Mouse (Mus musculus): ENCODE measurements around the gene Rbpjl. TPM values are rescaled to one million over a fixed set of nuclear protein-coding genes. Genes with fewer than 3 reads are reported as not detected.

Rbpjl gene
- polyA plus RNA-seq, 1 experiment from 2014 or later, result not detected

DNA sequence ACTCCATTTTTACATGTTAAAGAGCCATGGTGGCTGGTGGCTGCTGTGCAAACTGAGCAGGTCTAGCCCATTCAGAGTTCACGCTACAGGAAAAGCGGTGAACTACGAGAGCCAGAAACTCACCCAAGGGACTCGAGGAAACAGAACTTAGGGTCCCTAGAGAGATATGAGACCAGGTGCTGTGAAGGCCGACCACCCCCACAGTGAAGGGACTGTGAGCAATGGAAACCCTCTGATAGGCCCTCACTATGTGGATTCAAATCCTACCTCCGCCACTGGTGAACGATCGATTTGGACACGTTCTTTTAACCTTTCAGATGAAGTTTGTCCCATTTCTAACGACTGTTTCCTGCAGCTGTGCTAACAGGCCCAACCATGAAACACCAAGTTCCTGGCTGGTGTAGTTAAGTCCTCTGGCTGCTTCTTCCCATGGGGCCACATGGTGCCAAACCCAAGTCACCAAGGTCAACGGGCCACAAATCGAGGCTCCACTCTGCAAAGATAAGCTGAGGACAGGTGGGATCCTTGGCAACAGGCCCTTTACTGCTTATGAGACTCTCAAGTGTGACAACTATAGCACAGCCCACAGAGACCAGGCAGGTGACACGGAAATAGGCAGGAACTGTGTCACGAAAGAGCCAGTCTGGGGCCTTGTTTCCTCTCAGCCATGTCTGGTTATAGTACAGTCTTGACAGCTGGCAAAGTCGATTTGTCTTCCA, 19.9 kb downstream of the Rbpjl start:
- WGBS, result 91% methylated on average over 15 of the region's 15 CpGs
- Histone ChIP-seq H3K27me3 (replicated peaks; ENCODE audit: low read depth, poor library complexity, severe bottlenecking) (0 out of 2 replicates have a peak, but pooled peaks cover 12% of the 10 kb centered on the region), H3K36me3 (replicated peaks) (peaks cover 23% of the 10 kb centered on the region), H3K4me1 (peaks cover 27% of the 10 kb centered on the region), H3K4me3 (no peak overlapping the region), H3K9me3 (no peaks in the 10 kb centered on the region), H3K27ac (replicated peaks) (no peak overlapping the region)
- DNase-seq (ENCODE audit: low spot score), result no peak

DNA sequence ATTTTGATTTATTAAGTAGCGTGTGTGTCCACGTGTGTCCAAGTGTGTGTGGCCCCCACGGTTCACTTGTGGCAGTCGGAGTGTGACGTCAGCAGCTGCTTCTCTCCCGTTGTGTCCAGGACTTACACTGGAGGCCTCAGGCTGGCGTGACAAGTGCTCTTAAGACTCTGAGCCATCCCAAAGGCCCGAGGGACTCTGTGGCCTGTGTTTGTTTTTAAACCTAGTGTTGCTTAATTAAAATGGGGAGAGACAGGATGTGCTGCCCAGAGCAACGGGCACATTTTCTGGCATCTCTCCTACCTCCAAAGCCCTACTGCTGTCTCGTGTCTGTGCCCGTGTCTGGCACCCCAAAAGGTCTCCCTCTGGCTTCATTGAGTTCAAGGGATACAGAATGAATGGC, 20.5 kb downstream of the Rbpjl start:
- Histone ChIP-seq H3K27me3 (replicated peaks; ENCODE audit: low read depth, poor library complexity, severe bottlenecking) (peaks cover 17% of the 10 kb centered on the region; the same call in 1 of the 2 replicates), H3K4me1 (peaks cover 28% of the 10 kb centered on the region), H3K27ac (replicated peaks) (no peak overlapping the region), H3K4me3 (no peak overlapping the region), H3K9me3 (no peaks in the 10 kb centered on the region), H3K36me3 (replicated peaks) (peaks cover 29% of the 10 kb centered on the region)
- no peak for DNase-seq (ENCODE audit: low spot score)
- WGBS, result 87% methylated on average over 11 of the region's 11 CpGs

- peaks cover 35% of the 10 kb centered on the region for H3K36me3 ChIP-seq (replicated peaks)
- H3K27ac ChIP-seq (replicated peaks), result no peak overlapping the region
- H3K4me1 ChIP-seq, result peaks cover 28% of the 10 kb centered on the region
- no peak for DNase-seq (ENCODE audit: low spot score)
- WGBS, result 87% methylated on average over 8 of the region's 8 CpGs
- no peaks in the 10 kb centered on the region for H3K9me3 ChIP-seq
- H3K27me3 ChIP-seq (replicated peaks; ENCODE audit: low read depth, poor library complexity, severe bottlenecking), result peaks cover 23% of the 10 kb centered on the region
- no peak overlapping the region for H3K4me3 ChIP-seq
These were observed 21.5 kb downstream of the Rbpjl start for GRCm38 (mm10) chr2:164424406-164424805.

GRCm38 (mm10) chr2:164425401-164425800, 22.5 kb downstream of the Rbpjl start:
- H3K9me3 ChIP-seq, result no peaks in the 10 kb centered on the region
- 89% methylated on average over 5 of the region's 5 CpGs for WGBS
- peaks cover 33% of the 10 kb centered on the region for H3K27me3 ChIP-seq (replicated peaks; ENCODE audit: low read depth, poor library complexity, severe bottlenecking)
- no peak overlapping the region for H3K4me3 ChIP-seq
- H3K36me3 ChIP-seq (replicated peaks), result peaks cover 35% of the 10 kb centered on the region
- H3K4me1 ChIP-seq, result peaks cover 25% of the 10 kb centered on the region
- DNase-seq (ENCODE audit: low spot score), result no peak
- no peak overlapping the region for H3K27ac ChIP-seq (replicated peaks)

DNA sequence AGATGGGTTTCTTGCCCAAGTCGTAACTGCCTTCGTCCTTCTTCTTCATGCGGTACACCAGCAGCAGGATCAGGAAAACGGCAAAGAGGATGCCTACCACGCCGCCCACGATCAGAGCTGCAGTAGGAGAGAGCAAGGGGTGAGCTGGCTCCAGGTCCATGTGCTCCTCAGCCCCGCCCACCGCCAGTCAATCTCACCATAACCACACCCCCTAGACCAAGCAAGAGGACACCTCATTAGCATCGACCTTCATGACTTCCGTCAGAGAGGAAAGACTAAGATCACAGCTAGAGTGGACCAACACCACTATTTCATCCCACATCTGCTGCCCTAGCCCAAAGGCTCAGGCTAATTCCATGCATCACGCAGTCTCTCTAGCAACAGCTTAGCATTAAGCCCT, 23.2 kb downstream of the Rbpjl start:
- H3K4me3 ChIP-seq, result 0 out of 2 replicates have a peak overlapping the region, but pooled peaks have one; percentile 25
- H3K4me1 ChIP-seq, result peaks cover 32% of the 10 kb centered on the region
- no peak for DNase-seq (ENCODE audit: low spot score)
- 28% methylated on average over 12 of the region's 12 CpGs for WGBS
- 0 out of 2 replicates have a peak overlapping the region, but pooled peaks have one; percentile 12 for H3K27ac ChIP-seq (replicated peaks)
- H3K27me3 ChIP-seq (replicated peaks; ENCODE audit: low read depth, poor library complexity, severe bottlenecking), result peaks cover 40% of the 10 kb centered on the region
- peaks cover 35% of the 10 kb centered on the region for H3K36me3 ChIP-seq (replicated peaks)
- H3K9me3 ChIP-seq, result no peaks in the 10 kb centered on the region

GRCm38 (mm10) chr2:164426952-164427351, 24.0 kb downstream of the Rbpjl start:
- Histone ChIP-seq H3K4me3 (no peak overlapping the region), H3K27me3 (replicated peaks; ENCODE audit: low read depth, poor library complexity, severe bottlenecking) (peaks cover 41% of the 10 kb centered on the region), H3K27ac (replicated peaks) (no peak overlapping the region), H3K4me1 (peaks cover 40% of the 10 kb centered on the region), H3K36me3 (replicated peaks) (peaks cover 35% of the 10 kb centered on the region), H3K9me3 (no peaks in the 10 kb centered on the region)
- no peak for DNase-seq (ENCODE audit: low spot score)
- WGBS, result 89% methylated on average over 5 of the region's 5 CpGs

GRCm38 (mm10) chr2:164428451-164428850, 25.5 kb downstream of the Rbpjl start:
- WGBS, result 37% methylated on average over 5 of the region's 5 CpGs
- H3K4me3 ChIP-seq, result no peak overlapping the region
- no peaks in the 10 kb centered on the region for H3K9me3 ChIP-seq

DNA sequence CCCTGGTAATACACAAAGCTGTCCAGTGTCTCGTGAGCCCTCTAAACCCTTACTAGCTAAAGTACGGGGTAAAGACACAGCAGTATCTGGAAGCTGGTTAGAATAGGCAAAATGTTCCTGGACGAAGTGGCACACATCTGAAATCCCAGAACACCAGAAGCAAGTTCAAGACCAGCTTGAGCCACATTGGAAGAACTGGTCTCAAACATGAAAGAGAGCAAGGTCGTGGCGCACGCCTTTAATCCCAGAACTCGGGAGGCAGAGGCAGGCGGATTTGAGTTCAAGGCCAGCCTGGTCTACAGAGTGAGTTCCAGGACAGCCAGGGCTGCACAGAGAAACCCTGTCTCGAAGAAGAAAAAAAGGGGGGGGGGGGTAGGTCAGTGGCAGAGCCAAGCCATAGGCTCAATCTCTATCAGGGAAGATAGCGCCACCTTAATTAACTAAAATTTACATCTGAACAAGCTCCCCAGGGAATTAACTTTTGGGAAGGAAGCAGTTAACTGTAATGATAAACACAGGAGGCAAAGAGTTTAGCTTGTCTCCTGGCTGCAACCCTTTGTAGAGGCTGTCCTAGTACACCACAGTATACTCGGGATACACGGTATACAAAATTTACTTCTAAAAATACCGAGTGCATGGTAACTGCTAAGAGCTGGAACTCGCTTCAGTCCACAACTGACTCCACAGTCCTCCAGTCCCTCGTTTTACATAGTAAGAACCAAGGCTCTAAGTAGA, 27.1 kb downstream of the Rbpjl start:
- Histone ChIP-seq H3K27me3 (replicated peaks; ENCODE audit: low read depth, poor library complexity, severe bottlenecking) (peaks cover 57% of the 10 kb centered on the region), H3K4me3 (no peak overlapping the region), H3K27ac (replicated peaks) (peak overlapping the region; percentile 51; the same call in 1 of the 2 replicates), H3K4me1 (peaks cover 70% of the 10 kb centered on the region), H3K36me3 (replicated peaks) (peaks cover 22% of the 10 kb centered on the region), H3K9me3 (no peaks in the 10 kb centered on the region)
- DNase-seq (ENCODE audit: low spot score), result no peak
- 45% methylated on average over 15 of the region's 15 CpGs for WGBS

More at GRCm38 (mm10) chr2:164428451-164428850, 25.5 kb downstream of the Rbpjl start:
- DNase-seq (ENCODE audit: low spot score), result no peak
- Histone ChIP-seq H3K4me1 (peaks cover 55% of the 10 kb centered on the region), H3K36me3 (replicated peaks) (peaks cover 34% of the 10 kb centered on the region), H3K27me3 (replicated peaks; ENCODE audit: low read depth, poor library complexity, severe bottlenecking) (peaks cover 51% of the 10 kb centered on the region), H3K27ac (replicated peaks) (no peak overlapping the region)

DNA sequence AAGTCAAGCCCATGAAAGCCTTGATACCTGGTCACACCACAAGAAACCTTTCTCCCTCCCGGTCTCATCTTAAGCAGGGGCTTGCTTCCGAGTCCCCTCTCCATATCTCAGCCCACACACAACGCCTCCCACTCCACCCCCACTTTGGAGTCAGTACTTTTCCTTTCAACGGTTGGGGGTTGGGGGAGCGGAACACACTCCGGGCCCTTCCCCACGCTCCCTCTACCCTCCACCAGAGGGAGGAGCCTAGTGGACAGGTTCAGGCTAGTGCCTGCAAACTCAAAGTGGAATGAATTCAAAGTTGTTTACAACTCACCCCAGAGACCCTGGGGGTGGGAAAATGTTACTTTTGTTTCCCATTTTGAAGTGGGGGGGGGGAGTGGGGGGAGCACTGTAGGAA, 27.8 kb downstream of the Rbpjl start:
- peaks cover 57% of the 10 kb centered on the region for H3K27me3 ChIP-seq (replicated peaks; ENCODE audit: low read depth, poor library complexity, severe bottlenecking)
- H3K4me3 ChIP-seq, result no peak overlapping the region
- H3K27ac ChIP-seq (replicated peaks), result peak overlapping the region; percentile 51
- peak; percentile 59 for DNase-seq (ENCODE audit: low spot score)
- WGBS, result 11% methylated on average over 7 of the region's 7 CpGs
- peaks cover 76% of the 10 kb centered on the region for H3K4me1 ChIP-seq
- no peaks in the 10 kb centered on the region for H3K9me3 ChIP-seq
- peaks cover 19% of the 10 kb centered on the region for H3K36me3 ChIP-seq (replicated peaks)

- Histone ChIP-seq H3K27ac (replicated peaks) (peak overlapping the region; percentile 78), H3K36me3 (replicated peaks) (peaks cover 14% of the 10 kb centered on the region), H3K27me3 (replicated peaks; ENCODE audit: low read depth, poor library complexity, severe bottlenecking) (peaks cover 54% of the 10 kb centered on the region), H3K4me3 (0 out of 2 replicates have a peak overlapping the region, but pooled peaks have one; percentile 15), H3K9me3 (no peaks in the 10 kb centered on the region), H3K4me1 (peaks cover 81% of the 10 kb centered on the region)
- DNase-seq (ENCODE audit: low spot score), result no peak
- WGBS, result 62% methylated on average over 9 of the region's 9 CpGs
These were observed 28.9 kb downstream of the Rbpjl start for GRCm38 (mm10) chr2:164431676-164432465.

- WGBS, result 28% methylated on average over 22 of the region's 22 CpGs
- Histone ChIP-seq H3K27ac (replicated peaks) (peak overlapping the region; percentile 78), H3K4me3 (0 out of 2 replicates have a peak overlapping the region, but pooled peaks have one; percentile 15), H3K4me1 (peaks cover 88% of the 10 kb centered on the region), H3K36me3 (replicated peaks) (peaks cover 14% of the 10 kb centered on the region), H3K27me3 (replicated peaks; ENCODE audit: low read depth, poor library complexity, severe bottlenecking) (peaks cover 51% of the 10 kb centered on the region), H3K9me3 (no peaks in the 10 kb centered on the region)
- DNase-seq (ENCODE audit: low spot score), result peak; percentile 45
These were observed 29.7 kb downstream of the Rbpjl start for GRCm38 (mm10) chr2:164432541-164433191.
